In genomic region chr8:79030326-79031265, GRCm38 (mm10) we compare ENCODE assay signal across 8 mouse cellular contexts. TPM values are rescaled to one million over a fixed set of nuclear protein-coding genes. Genes with fewer than 3 reads are reported as not detected.
A peak's percentile ranks its signal among the peaks of the same experiment; 100 is the strongest.
DNase-seq lines count a peak whose midpoint lies in the region; ATAC-seq and TF ChIP-seq lines count a peak whose summit lies in the region.

No protein-coding gene starts in this region.

- WGBS in hindbrain, embryonic 10.5 days = under 1% methylated on average over 60 of the region's 62 CpGs
- WGBS in lung, postnatal 0 days = 2% methylated on average over 53 of the region's 62 CpGs

- H3K9ac ChIP-seq in lung, postnatal 0 days (replicated peaks; ENCODE audit: low read depth) = peak overlapping the region; percentile 90

- TF ChIP-seq CTCF in lung, postnatal 0 days (IDR thresholded peaks at IDR 0.05) = peak; percentile 44

- H3K9me3 ChIP-seq in hindbrain, embryonic 10.5 days = no peaks in the 10 kb centered on the region
- H3K9me3 ChIP-seq in lung, postnatal 0 days (ENCODE audit: low read length) = no peaks in the 10 kb centered on the region

- peak; percentile 11 for ATAC-seq in lung, postnatal 0 days

- H3K27ac ChIP-seq in hindbrain, embryonic 10.5 days = peak overlapping the region; percentile 100
- H3K27ac ChIP-seq in lung, postnatal 0 days (ENCODE audit: low read length) = peak overlapping the region; percentile 96

- peak; percentile 64 for DNase-seq in MN1 (ENCODE audit: low spot score)
- peak; percentile 49 for DNase-seq in cerebellum, adult 11-12 months
- peak; percentile 75 for DNase-seq in forelimb bud, embryonic 11.5 days (ENCODE audit: low read depth, low spot score)
- peak; percentile 87 for DNase-seq in hindbrain, embryonic 10.5 days (ENCODE audit: low spot score)
- DNase-seq in layer of hippocampus, postnatal 14 days (ENCODE audit: low spot score in 2 of 2) = peak; percentile 36 to 55
- peak; percentile 76 for DNase-seq in lung, postnatal 0 days (ENCODE audit: low spot score)
- DNase-seq in retina, embryonic 14.5 days (ENCODE audit: low spot score) = peak; percentile 70
- DNase-seq in urinary bladder, adult 2 months (ENCODE audit: low spot score) = peak; percentile 44

- peak overlapping the region; percentile 92 for H3K4me2 ChIP-seq in lung, postnatal 0 days (replicated peaks; ENCODE audit: low read depth, low read length)

- H3K4me1 ChIP-seq in hindbrain, embryonic 10.5 days (replicated peaks) = peaks cover 40% of the 10 kb centered on the region
- peaks cover 8% of the 10 kb centered on the region; the same call in 1 of the 2 replicates for H3K4me1 ChIP-seq in lung, postnatal 0 days (ENCODE audit: insufficient read depth, low read depth, low read length)

- TF ChIP-seq EP300 in lung, postnatal 0 days (IDR thresholded peaks at IDR 0.05) = no peak

- H3K4me3 ChIP-seq in hindbrain, embryonic 10.5 days = peak overlapping the region; percentile 96
- H3K4me3 ChIP-seq in lung, postnatal 0 days (ENCODE audit: low read depth, low read length) = peak overlapping the region; percentile 85

- H3K36me3 ChIP-seq in hindbrain, embryonic 10.5 days = no peaks in the 10 kb centered on the region
- no peaks in the 10 kb centered on the region for H3K36me3 ChIP-seq in lung, postnatal 0 days (ENCODE audit: insufficient read depth, low read length)

- no peaks in the 10 kb centered on the region; the same call in 1 of the 2 replicates for H3K27me3 ChIP-seq in hindbrain, embryonic 10.5 days (ENCODE audit: insufficient read depth, poor library complexity, severe bottlenecking)
- no peaks in the 10 kb centered on the region for H3K27me3 ChIP-seq in lung, postnatal 0 days (replicated peaks; ENCODE audit: insufficient read depth, low read length)

RNA-seq across cellular contexts. Expression of gene Zfp827, which starts 2.4 kb away (rescaled TPM):
- polyA plus RNA-seq in hindbrain, embryonic 10.5 days (2016; fragmentation: Nextera tagmentation; extraction: Ambion mirVana) = 4.7 and 6.2 TPM in 2 replicates
- 10 to 100 TPM; 26.8 to 28.3 TPM for total RNA-seq in layer of hippocampus, postnatal 14 days (2021)
- polyA plus RNA-seq in lung, postnatal 0 days (2015; fragmentation: Nextera tagmentation; extraction: Ambion mirVana) = 3.4 and 4.2 TPM in 2 replicates
- 16.4 and 22.5 TPM in 2 replicates for polyA plus RNA-seq in urinary bladder, adult 2 months (2012; rRNA removed)

Comparison
In these comparisons a context has a peak if more than half of its experiments do, and no peak if none do; other contexts are left out.
1. Peak in every context shown above with its lines: DNase-seq, ATAC-seq, H3K4me3 ChIP-seq and H3K27ac ChIP-seq.